Mouse (Mus musculus) common myeloid progenitor, adult 5-6 weeks (primary cell): ENCODE results near the gene Fezf1. TPM values are rescaled to one million over a fixed set of nuclear protein-coding genes. Genes with fewer than 3 reads are reported as not detected.

Experiments
- ATAC-seq: replicated peaks from 2 replicates; pipeline ENCODE4 v1.8.0; 2016; ENCODE audit warnings: low read depth, mild to moderate bottlenecking, moderate TSS enrichment, inconsistent platforms; ENCODE audit not compliant: poor library complexity, severe bottlenecking
- total RNA-seq: library from RNA; stranded (forward); fragments of 200-1000, 187-1606 nt; gene quantifications from 2 replicates; pipeline ENCODE4 v1.2.3, GENCODE M21; 2017

Gene Fezf1
- total RNA-seq, 1 experiment from 2014 or later, result not detected

- no peak for ATAC-seq
Measured at GRCm38 (mm10) chr6:23249053-23249401, 865 bp upstream of the Fezf1 start.

DNA sequence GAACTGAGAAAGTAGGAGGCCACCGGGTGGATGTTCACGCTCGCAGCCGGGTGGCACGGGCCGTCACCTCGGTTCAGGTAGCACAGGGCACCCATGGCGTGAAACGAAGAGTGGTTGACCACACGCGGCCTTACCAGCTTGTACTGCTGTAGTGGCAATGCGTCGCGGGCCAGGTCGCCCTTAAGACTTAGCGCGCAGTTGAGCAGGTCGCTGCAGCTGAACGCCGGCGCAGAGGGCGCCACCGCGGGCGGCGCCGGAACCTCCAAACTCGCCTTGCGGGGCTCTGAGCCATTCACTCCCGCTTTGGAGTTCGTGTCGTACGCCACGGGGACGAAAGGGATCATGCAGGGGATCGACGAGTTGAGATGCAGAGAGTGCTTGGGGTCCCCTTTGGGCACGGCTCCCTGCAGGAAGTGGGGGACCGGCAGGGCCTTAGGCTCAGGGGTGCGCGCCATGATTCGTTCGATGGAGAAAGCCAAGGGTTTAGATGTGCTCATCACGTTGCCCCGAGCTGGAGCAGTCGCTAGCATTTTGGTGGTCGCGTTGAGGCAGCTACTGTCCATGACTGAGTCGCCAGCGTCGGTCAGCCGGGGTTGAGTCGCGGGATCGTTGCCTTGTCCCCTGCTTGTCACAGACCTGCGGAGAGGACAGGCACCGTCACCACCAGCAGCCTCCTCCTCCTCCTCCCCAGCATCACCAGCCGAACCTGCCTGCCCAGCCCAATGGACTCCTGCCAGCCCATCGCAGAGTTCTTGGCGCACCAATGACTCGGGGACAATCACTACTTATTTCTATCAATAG, 450 bp downstream of the Fezf1 start:
- ATAC-seq, result no peak; the same call in 1 of the 2 replicates

- no peak for ATAC-seq
Measured at GRCm38 (mm10) chr6:23246790-23247511, 1.2 kb downstream of the Fezf1 start.

DNA sequence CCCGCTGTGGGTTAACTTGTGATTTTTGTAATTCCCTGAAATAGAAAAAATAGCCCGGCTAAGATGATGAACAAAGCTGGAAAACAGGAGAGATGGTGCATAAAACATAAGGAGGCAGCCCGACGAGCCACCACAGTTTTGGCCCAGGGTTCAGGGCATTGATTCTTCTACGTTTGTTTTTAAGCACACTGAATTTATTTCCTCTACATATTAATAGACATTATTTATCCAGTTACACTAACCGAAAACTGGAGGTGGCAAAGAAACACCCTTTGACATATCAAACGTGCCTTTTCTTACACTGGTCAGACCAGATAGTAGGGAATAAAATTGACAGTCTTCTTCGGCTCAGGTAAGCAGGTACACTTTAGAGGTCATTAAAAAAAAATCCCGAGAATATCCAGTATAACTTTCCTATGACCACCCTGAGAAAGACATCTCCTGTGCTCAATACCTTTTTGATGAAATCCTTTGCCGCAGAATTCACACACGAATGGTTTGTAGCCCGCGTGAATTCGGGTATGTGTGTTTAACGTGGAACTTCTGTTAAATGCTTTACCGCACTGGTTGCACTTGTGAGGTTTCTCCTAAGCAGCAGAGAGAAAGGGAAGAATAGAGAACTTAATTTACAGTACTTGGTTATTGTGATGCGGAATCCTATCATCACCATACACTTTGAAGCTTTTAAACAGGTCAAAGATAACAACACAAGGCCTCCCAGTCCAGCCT, 1.9 kb downstream of the Fezf1 start:
- no peak for ATAC-seq

- no peak for ATAC-seq
Measured at GRCm38 (mm10) chr6:23245545-23246011, 2.6 kb downstream of the Fezf1 start.

- ATAC-seq, result no peak
Measured at GRCm38 (mm10) chr6:23245121-23245520, 3.0 kb downstream of the Fezf1 start.

GRCm38 (mm10) chr6:23243821-23244760, 4.1 kb downstream of the Fezf1 start:
- no peak for ATAC-seq

DNA sequence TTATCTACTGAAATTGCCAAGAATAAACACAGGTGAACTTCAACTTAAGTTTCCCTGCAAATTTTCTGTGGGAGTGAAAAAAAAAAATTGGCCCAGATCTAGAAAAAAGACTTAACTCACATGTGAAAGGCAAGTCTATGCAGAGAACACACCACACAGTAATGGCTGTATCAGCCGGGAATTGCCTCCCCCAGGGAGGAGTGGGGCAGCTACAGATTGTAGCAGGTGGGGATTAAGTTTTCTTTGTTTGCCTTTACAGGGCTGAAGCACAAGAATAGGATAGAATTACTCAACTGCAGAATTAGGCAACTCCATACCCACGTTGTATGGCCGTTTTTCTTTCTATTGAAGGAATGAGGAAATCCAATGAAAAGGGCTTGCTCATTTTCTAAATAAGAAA, 36.7 kb downstream of the Fezf1 start:
- no peak for ATAC-seq

DNA sequence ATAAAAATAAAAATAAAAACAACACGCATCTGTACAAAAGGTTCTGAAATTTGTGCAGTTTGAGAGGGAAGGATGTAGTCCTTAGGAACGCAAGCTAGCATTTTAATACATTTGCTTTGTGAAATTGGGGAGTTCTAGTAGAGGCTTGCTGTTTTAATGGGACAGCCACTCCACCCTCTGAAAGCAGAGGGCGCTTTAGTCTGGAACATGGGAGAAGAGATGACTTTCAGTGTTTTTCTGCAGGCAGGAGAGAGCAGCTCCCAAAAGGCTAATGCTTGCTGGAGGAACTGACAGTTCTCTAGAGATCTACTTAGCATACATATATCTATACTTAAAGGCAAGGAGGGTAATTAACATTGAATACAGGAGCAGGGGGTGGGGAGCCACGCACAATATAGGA, 40.4 kb downstream of the Fezf1 start:
- ATAC-seq, result no peak

GRCm38 (mm10) chr6:23202630-23203029, 45.5 kb downstream of the Fezf1 start:
- no peak for ATAC-seq

Other genes with a start within 250 kb of the Fezf1 start
- gene Aass, start 115.4 kb downstream of the Fezf1 start, total RNA-seq, result not detected in 2 replicates